Mouse (Mus musculus): ENCODE measurements around the gene Limk1.

DNA sequence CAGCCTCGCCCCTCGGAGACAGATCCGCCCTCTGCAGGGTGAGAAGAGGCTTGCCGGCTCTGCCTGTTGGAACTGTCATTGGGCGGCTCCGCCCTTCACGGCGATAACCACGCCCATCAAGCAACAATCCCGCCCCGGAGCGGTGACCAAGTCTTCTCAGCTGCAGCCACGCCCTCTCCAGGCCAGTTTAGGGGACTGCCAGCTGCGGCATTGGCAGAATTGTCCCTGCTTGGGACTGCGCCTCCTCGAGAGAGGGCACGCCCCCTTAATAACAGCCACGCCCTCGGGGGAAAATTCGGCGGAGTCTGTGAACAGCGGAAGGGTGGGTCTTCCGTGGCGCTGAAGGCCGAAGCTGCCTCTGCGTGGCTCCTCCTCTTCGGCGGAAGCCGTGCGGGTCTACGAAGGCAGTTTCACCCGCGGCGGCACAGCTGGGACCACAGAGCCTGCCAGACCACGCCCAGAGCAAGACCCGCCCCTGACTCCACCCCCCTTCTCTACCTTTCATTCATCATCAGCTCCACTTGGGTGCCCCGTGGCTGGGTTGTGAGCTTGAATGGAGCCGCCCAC is 403 bp upstream of the Limk1 start:
- TF ChIP-seq CTCF (IDR thresholded peaks at IDR 0.05; ENCODE audit: control insufficient read depth, insufficient read depth, low read length) = peak; percentile 48
- TF ChIP-seq POLR2A (IDR thresholded peaks at IDR 0.05; ENCODE audit: borderline replicate concordance, control insufficient read depth, low read depth, low read length) = peak; percentile 25; the same call in 1 of the 2 replicates

Data from bone marrow, adult 2 months (tissue).